In the genomic region with DNA sequence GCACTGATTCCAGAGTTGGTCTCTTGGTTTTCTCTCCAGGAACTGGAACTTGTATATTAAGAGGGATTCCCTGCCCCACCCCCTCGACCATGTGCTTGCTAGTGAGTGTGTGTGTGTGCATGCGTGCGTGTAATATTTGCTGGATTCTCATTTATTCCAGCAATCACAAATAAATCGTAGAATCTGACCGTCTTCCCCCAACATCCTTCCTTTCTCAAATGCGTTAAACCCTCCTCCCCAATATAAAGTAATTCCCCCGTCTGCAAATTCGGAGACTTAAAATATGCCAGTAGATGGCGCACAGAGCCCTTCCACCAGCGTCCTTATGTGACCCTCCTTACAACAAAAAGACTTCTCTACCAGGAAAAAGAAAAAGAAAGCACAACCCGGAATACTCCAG, we compare ENCODE assay signal across 8 mouse cellular contexts. TPM values are rescaled to one million over a fixed set of nuclear protein-coding genes. Genes with fewer than 3 reads are reported as not detected.
DNase-seq lines count a peak whose midpoint lies in the region; ATAC-seq and TF ChIP-seq lines count a peak whose summit lies in the region.

No protein-coding gene starts in this region.

- no peaks in the 10 kb centered on the region for H3K79me2 ChIP-seq in myocyte (ENCODE audit: control insufficient read depth, insufficient read depth)

- no peaks in the 10 kb centered on the region for H3K9me3 ChIP-seq in heart, embryonic 11.5 days (replicated peaks; ENCODE audit: control insufficient read depth, low read length)
- H3K9me3 ChIP-seq in liver, embryonic 11.5 days (ENCODE audit: control insufficient read depth, low read length), result no peaks in the 10 kb centered on the region

- no peak overlapping the region for H3ac ChIP-seq in myocyte (ENCODE audit: control insufficient read depth, insufficient read length)

- no peaks in the 10 kb centered on the region for H3K27me3 ChIP-seq in heart, embryonic 11.5 days (ENCODE audit: control insufficient read depth, insufficient read depth, low read length)
- peaks cover 3% of the 10 kb centered on the region; the same call in 1 of the 2 replicates for H3K27me3 ChIP-seq in liver, embryonic 11.5 days (replicated peaks; ENCODE audit: control insufficient read depth, insufficient read depth, low read length)
- no peaks in the 10 kb centered on the region for H3K27me3 ChIP-seq in myocyte (ENCODE audit: control insufficient read depth, insufficient read depth, insufficient read length)
- H3K27me3 ChIP-seq in thymus, adult 2 months (ENCODE audit: control insufficient read depth, insufficient read depth, low read length), result no peaks in the 10 kb centered on the region

- DNase-seq in 3134 (ENCODE audit: extremely low read depth, insufficient read length, low spot score) (peak; percentile 64), NIH3T3 (ENCODE audit: low read depth) (peak; percentile 86)
- peak; percentile 43 to 59 for DNase-seq in kidney, adult 8-10 months
- peak; percentile 51 for DNase-seq in liver, embryonic 11.5 days (ENCODE audit: low spot score)
- peak; percentile 75 for DNase-seq in thymus, adult 2 months

- peak overlapping the region; percentile 22; the same call in 1 of the 2 replicates for H3K4me3 ChIP-seq in heart, embryonic 11.5 days (ENCODE audit: low read depth, low read length)
- peak overlapping the region; percentile 88 for H3K4me3 ChIP-seq in liver, embryonic 11.5 days (ENCODE audit: low read depth, low read length)
- peak overlapping the region; percentile 79 for H3K4me3 ChIP-seq in myocyte
- H3K4me3 ChIP-seq in thymus, adult 2 months (ENCODE audit: control insufficient read depth, insufficient read depth, low read length), result no peak overlapping the region

- H3K4me2 ChIP-seq in heart, embryonic 11.5 days, result peak overlapping the region; percentile 95
- peak overlapping the region; percentile 99 for H3K4me2 ChIP-seq in liver, embryonic 11.5 days
- peak overlapping the region; percentile 79 for H3K4me2 ChIP-seq in myocyte (ENCODE audit: low read depth)

- H3K9ac ChIP-seq in heart, embryonic 11.5 days (ENCODE audit: low read depth, low read length), result no peak overlapping the region
- H3K9ac ChIP-seq in liver, embryonic 11.5 days (ENCODE audit: low read depth, low read length), result no peak overlapping the region

- no peak for TF ChIP-seq CTCF in thymus, adult 2 months (IDR thresholded peaks at IDR 0.05; ENCODE audit: borderline replicate concordance, control insufficient read depth, extremely low read depth, insufficient read depth, low read length, poor library complexity)

- ATAC-seq in common myeloid progenitor, adult 5-6 weeks (replicated peaks; ENCODE audit: low read depth, poor library complexity, severe bottlenecking), result peak; percentile 45
- no peak for ATAC-seq in heart, embryonic 11.5 days (replicated peaks; ENCODE audit: insufficient number of reproducible peaks, low FRiP score, low TSS enrichment)
- no peak for ATAC-seq in liver, embryonic 11.5 days (replicated peaks; ENCODE audit: low FRiP score)

- TF ChIP-seq POLR2A in myocyte (IDR thresholded peaks at IDR 0.05; ENCODE audit: insufficient read length, low read depth), result no peak
- no peak for TF ChIP-seq POLR2A in thymus, adult 2 months (IDR thresholded peaks at IDR 0.05; ENCODE audit: control insufficient read depth, extremely low read depth, insufficient read depth, low read length, poor library complexity)

- H3K36me3 ChIP-seq in heart, embryonic 11.5 days (ENCODE audit: control insufficient read depth, insufficient read depth, low read length), result no peaks in the 10 kb centered on the region
- no peaks in the 10 kb centered on the region for H3K36me3 ChIP-seq in liver, embryonic 11.5 days (ENCODE audit: control insufficient read depth, insufficient read depth, low read length)
- no peaks in the 10 kb centered on the region for H3K36me3 ChIP-seq in myocyte (ENCODE audit: control insufficient read depth, insufficient read depth)
- H3K36me3 ChIP-seq in thymus, adult 2 months (ENCODE audit: control insufficient read depth, insufficient read depth, low read length), result no peaks in the 10 kb centered on the region

- H3K4me1 ChIP-seq in heart, embryonic 11.5 days (ENCODE audit: control insufficient read depth, insufficient read depth, low read length), result peaks cover 6% of the 10 kb centered on the region
- peaks cover 7% of the 10 kb centered on the region for H3K4me1 ChIP-seq in liver, embryonic 11.5 days (replicated peaks; ENCODE audit: control insufficient read depth, insufficient read depth, low read length)
- peaks cover 8% of the 10 kb centered on the region for H3K4me1 ChIP-seq in thymus, adult 2 months (replicated peaks; ENCODE audit: control insufficient read depth, insufficient read depth, low read length)

- WGBS in heart, embryonic 11.5 days (ENCODE audit: insufficient replicate concordance), result 1% methylated on average over 11 of the region's 11 CpGs
- under 1% methylated on average over 11 of the region's 11 CpGs for WGBS in liver, embryonic 11.5 days
- WGBS in thymus, adult 2 months, result under 1% methylated on average over 11 of the region's 11 CpGs

- H3K27ac ChIP-seq in heart, embryonic 11.5 days (ENCODE audit: low read depth, low read length), result no peak overlapping the region
- H3K27ac ChIP-seq in liver, embryonic 11.5 days (ENCODE audit: low read depth, low read length), result no peak overlapping the region
- no peak overlapping the region for H3K27ac ChIP-seq in thymus, adult 2 months (ENCODE audit: control insufficient read depth, insufficient read depth, low read length)

TF ChIP-seq in myocyte, 11 proteins besides CTCF, POLR2A, EP300 and RAD21:
- TF ChIP-seq POLR2AphosphoS2 (IDR thresholded peaks at IDR 0.05; ENCODE audit: insufficient read length, low read depth) (no peak), TCF12 (IDR thresholded peaks at IDR 0.05; ENCODE audit: insufficient read depth, poor library complexity, severe bottlenecking) (no peak), E2F4 (IDR thresholded peaks at IDR 0.05; ENCODE audit: insufficient read depth) (no peak), MYOD1 (IDR thresholded peaks at IDR 0.05; ENCODE audit: control insufficient read depth in 1 of 3, insufficient read length in 2 of 3, low read depth in 2 of 3) (no peak), MAX (IDR thresholded peaks at IDR 0.05; ENCODE audit: low read depth) (no peak), USF1 (IDR thresholded peaks at IDR 0.05; ENCODE audit: low read depth) (no peak), CEBPB (IDR thresholded peaks at IDR 0.05; ENCODE audit: insufficient read depth, poor library complexity, severe bottlenecking) (no peak), TCF3 (IDR thresholded peaks at IDR 0.05; ENCODE audit: insufficient read length, low read depth) (no peak), SRF (IDR thresholded peaks at IDR 0.05; ENCODE audit: control insufficient read depth, insufficient read length, low read depth) (no peak), MYOG (IDR thresholded peaks at IDR 0.05; ENCODE audit: control insufficient read depth in 1 of 3, insufficient read depth in 1 of 3, insufficient read length in 2 of 3, low read depth in 2 of 3) (no peak), REST (IDR thresholded peaks at IDR 0.05; ENCODE audit: insufficient read depth, insufficient read length) (no peak)

RNA-seq across cellular contexts. Expression of a gene that starts 2.2 kb away (rescaled TPM):
- 30.6 and 31.7 TPM in 2 replicates for total RNA-seq in common myeloid progenitor, adult 5-6 weeks (2017)
- 62.5 and 67.6 TPM in 2 replicates for polyA plus RNA-seq in heart, embryonic 11.5 days (2014; fragmentation: Nextera tagmentation; extraction: Ambion mirVana)
- polyA plus RNA-seq in liver, embryonic 11.5 days (2014; fragmentation: Nextera tagmentation; extraction: Ambion mirVana), result 77.1 and 77.5 TPM in 2 replicates
- 15.7 TPM for polyA plus RNA-seq in myocyte (2012; fragmentation: generic; extraction: Trizol)
- polyA plus RNA-seq in thymus, adult 2 months (2012; rRNA removed), result 11.6 and 14.7 TPM in 2 replicates

RNA-seq across cellular contexts. Expression of a gene that starts 59.1 kb away (rescaled TPM):
- 23.6 and 23.7 TPM in 2 replicates for total RNA-seq in common myeloid progenitor, adult 5-6 weeks (2017)
- 12.2 and 13.3 TPM in 2 replicates for polyA plus RNA-seq in heart, embryonic 11.5 days (2014; fragmentation: Nextera tagmentation; extraction: Ambion mirVana)
- 23.2 and 25.1 TPM in 2 replicates for polyA plus RNA-seq in liver, embryonic 11.5 days (2014; fragmentation: Nextera tagmentation; extraction: Ambion mirVana)
- 15.3 TPM for polyA plus RNA-seq in myocyte (2012; fragmentation: generic; extraction: Trizol)
- polyA plus RNA-seq in thymus, adult 2 months (2012; rRNA removed), result 14.6 and 15.3 TPM in 2 replicates
